Mouse (Mus musculus) thymus, postnatal 0 days (tissue): Measurements from ENCODE around the gene Dnaja2. TPM values are rescaled to one million over a fixed set of nuclear protein-coding genes. Genes with fewer than 3 reads are reported as not detected.

Experiments
- DNase-seq: peaks from one replicate; pipeline ENCODE4 v3.0.0-alpha.2; 2015; ENCODE audit warnings: low spot score
- polyA plus RNA-seq: library from polyadenylated mRNA; unstranded; fragments of >200 nt; fragmentation: Nextera tagmentation; extraction: Ambion mirVana; gene quantifications from 2 replicates; pipeline ENCODE4 v1.2.1, GENCODE M21; 2015

The Dnaja2 gene
- polyA plus RNA-seq, 1 experiment from 2014 or later = 150 TPM

DNA sequence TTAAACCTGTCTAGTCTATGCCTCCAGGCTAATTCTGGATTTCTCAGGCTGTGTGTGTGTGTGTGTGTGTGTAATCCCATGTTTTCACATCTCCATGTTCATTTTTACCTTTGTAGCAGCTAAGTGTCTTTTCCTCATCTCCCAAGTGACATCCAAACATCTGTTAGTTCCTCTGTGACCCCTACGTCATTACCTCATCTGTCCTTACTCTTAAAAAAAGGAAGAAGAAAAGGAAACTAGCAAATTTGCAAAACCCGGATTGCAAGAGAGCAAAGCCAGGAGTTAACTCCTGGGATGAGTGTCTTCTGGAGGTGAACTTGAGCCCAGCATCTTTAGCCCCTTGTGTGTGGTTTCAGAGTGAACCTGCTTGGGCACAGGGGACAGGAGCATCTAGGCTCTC, 52.8 kb downstream of the Dnaja2 start:
- no peak for DNase-seq

- no peak for DNase-seq
Measured at GRCm38 (mm10) chr8:85500955-85501685, 54.0 kb downstream of the Dnaja2 start.

DNA sequence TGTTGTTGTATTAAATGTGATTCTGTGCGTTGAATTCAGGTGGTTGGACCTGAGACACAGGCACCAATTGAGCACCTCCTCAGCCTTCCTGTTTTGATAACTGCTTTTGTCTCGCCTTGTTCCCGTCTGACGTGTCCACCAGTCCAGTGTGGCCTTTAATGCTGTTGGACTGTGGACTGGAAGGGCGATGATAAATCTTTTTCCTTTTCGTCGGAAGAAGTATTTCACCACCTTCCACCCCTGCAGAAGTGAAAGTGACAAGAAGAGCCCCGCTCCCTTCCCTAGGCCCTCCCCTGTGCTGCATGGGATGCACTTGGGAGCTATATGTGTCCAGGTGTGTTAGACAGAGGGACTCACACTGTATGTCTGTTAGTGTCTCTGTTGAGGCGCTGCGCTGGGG, 54.7 kb downstream of the Dnaja2 start:
- no peak for DNase-seq

- DNase-seq = no peak
Measured at GRCm38 (mm10) chr8:85498577-85498976, 56.6 kb downstream of the Dnaja2 start.

- DNase-seq = no peak
Measured at GRCm38 (mm10) chr8:85496778-85497177, 58.4 kb downstream of the Dnaja2 start.

- DNase-seq = no peak
Measured at GRCm38 (mm10) chr8:85496125-85496524, 59.0 kb downstream of the Dnaja2 start.

DNA sequence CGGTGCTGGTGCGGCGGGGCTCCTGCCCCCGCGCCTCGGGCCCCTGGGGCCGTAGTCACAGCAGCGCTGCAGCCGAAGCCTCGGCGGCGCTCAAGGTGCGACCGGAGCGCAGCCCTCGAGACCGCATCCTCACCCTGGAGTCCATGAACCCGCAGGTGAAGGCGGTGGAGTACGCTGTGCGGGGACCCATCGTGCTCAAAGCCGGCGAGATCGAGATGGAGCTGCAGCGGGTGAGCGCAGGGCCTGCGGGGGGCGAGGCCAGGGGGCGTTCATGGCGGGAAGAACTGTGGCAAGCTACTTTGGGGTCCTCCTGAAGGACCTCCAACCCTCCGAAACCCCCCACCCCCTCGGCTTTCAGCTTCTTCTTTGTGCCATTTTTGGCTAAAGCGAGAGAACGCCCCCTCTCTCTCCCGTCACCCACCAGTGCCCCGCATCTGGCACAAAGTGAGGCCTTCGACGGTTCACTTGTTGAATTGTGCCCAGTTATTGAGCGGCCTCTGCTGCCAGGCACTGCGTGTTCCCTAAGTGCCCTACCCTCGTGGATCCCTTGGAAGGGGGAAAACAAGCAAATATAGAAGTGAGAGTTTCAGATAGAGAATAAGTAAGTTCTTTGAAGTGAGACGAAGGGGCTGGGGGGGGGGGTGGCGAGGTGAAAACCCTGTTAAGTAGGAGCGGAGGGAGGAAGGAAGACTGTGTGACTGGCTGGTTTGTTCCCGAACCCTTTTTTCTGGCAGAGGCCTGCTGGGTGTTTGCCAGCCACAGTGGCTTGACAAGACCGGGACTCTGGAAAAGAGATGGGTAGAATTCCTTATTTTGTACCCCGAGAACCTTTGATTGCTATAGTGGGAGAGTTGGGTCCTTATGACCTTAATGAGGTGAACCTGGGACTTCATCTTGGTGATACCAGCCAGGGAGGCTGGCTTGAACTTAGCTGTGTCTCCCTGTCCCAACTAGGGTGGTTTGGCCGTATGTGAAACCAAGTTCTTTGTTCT, 61.9 kb downstream of the Dnaja2 start:
- peak; percentile 18 for DNase-seq

DNA sequence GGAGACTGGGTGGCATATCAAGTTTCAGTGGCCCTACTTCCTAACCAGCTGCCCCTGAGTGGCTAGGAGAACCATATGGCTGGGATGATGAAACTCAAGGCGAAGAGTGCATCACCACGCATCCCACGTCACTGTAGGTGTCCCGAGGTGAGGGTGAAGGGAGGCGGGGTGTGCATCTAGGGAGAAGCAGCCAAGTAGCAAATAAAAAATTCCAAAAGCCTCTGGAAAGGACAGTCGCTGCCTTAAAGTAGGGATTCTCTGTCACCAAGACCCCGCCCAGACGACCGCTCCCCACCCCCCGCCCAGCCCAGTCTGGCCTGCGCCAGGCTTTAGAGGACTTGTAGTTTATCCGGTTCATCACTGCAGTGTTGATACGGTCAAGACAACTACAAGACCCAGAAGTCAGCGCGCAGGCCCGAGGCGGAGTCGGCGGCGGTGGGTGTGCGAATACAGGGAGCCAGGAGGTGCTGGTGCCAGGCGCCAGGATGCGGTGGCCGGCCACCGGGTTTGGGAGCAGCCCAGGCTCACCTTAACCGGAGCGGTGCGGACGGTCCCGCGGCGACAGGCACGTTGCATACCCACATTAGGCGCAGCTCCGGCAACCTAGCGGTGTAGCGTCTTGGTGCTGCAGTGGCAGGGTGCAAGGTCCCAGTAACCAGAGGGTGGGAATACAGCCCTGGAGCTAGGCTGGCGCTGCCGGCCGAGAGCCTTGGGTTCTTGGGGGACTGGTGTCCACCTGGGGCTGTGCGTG, 62.8 kb downstream of the Dnaja2 start, which contains the start of gene Gpt2:
Gpt2 (plus strand) TSS at position 452 of the 751 bp plus-strand sequence.
- DNase-seq = peak; percentile 85

GRCm38 (mm10) chr8:85489546-85489945, 65.6 kb downstream of the Dnaja2 start:
- no peak for DNase-seq

GRCm38 (mm10) chr8:85488631-85489030, 66.5 kb downstream of the Dnaja2 start:
- DNase-seq = no peak

GRCm38 (mm10) chr8:85487906-85488620, 67.1 kb downstream of the Dnaja2 start:
- no peak for DNase-seq

Other genes starting within 250 kb of the Dnaja2 start
- 0.20 and 0.44 TPM in 2 replicates for gene Mylk3, start 169.0 kb downstream of the Dnaja2 start, polyA plus RNA-seq
- gene 4921524J17Rik, start 122.5 kb downstream of the Dnaja2 start, polyA plus RNA-seq = 57.4 and 58.7 TPM in 2 replicates
- 5.1 and 5.3 TPM in 2 replicates for gene Gpt2, start 62.8 kb downstream of the Dnaja2 start, polyA plus RNA-seq
- 3.3 and 3.6 TPM in 2 replicates for gene Neto2, start 145.6 kb upstream of the Dnaja2 start, polyA plus RNA-seq